Comparison of ENCODE assay signal across 8 mouse cellular contexts in the genomic region with DNA sequence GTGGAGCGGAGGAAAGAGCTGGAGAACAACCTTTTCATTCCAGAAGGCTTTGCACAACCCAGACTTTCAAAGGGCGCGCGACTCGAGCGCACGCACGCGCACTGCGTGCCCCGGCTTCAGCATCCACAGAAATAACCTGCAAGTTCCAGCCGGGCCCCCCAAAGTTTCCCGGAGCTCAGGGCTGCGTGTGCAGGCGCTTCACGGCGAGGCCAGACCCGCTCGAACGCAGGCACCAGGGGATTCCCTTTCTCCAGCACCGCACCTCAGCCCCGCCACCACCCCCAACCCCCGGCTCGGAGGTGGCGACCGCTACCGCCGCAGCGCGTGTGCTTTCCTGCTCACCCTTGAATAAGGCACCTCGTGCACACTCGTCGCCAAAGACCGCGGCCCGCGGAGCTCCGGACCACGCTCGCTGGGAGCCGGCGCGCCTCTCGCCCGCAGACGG. TPM values are rescaled to one million over a fixed set of nuclear protein-coding genes. Genes with fewer than 3 reads are reported as not detected.
DNase-seq lines count a peak whose midpoint lies in the region; ATAC-seq and TF ChIP-seq lines count a peak whose summit lies in the region.

No protein-coding gene starts in this region.

- no peaks in the 10 kb centered on the region for H3K27me3 ChIP-seq in G1E (ENCODE audit: insufficient read depth, low read length)
- H3K27me3 ChIP-seq in forebrain, embryonic 14.5 days (replicated peaks; ENCODE audit: control insufficient read depth, insufficient read depth, low read length), result no peaks in the 10 kb centered on the region
- H3K27me3 ChIP-seq in lung, embryonic 14.5 days (ENCODE audit: insufficient read depth, low read length), result no peaks in the 10 kb centered on the region

- ATAC-seq in G1E (ENCODE audit: extremely low read depth, insufficient number of reproducible peaks, low FRiP score, poor library complexity, severe bottlenecking), result no peak
- peak; percentile 63 for ATAC-seq in cerebellum, adult (ENCODE audit: insufficient number of reproducible peaks, low FRiP score, low TSS enrichment)
- peak; percentile 77 for ATAC-seq in forebrain, embryonic 14.5 days
- ATAC-seq in lung, embryonic 14.5 days (ENCODE audit: insufficient read depth), result peak; percentile 84

- H3K9ac ChIP-seq in forebrain, embryonic 14.5 days (ENCODE audit: low read length), result peak overlapping the region; percentile 78
- H3K9ac ChIP-seq in lung, embryonic 14.5 days, result peak overlapping the region; percentile 76

- peak overlapping the region; percentile 63 for H3K4me2 ChIP-seq in forebrain, embryonic 14.5 days (ENCODE audit: low read length)
- H3K4me2 ChIP-seq in lung, embryonic 14.5 days, result peak overlapping the region; percentile 68

- TF ChIP-seq CTCF in G1E (IDR thresholded peaks at IDR 0.05; ENCODE audit: low read depth, low read length), result no peak
- no peak for TF ChIP-seq CTCF in lung, embryonic 14.5 days (IDR thresholded peaks at IDR 0.05; ENCODE audit: low read depth)

- peak overlapping the region; percentile 99 for H3K4me3 ChIP-seq in G1E (ENCODE audit: low read depth, low read length)
- peak overlapping the region; percentile 91 for H3K4me3 ChIP-seq in forebrain, embryonic 14.5 days (ENCODE audit: low read depth, low read length)
- H3K4me3 ChIP-seq in lung, embryonic 14.5 days (ENCODE audit: low read depth, low read length), result peak overlapping the region; percentile 64

- peak; percentile 33 for DNase-seq in G1E (ENCODE audit: low spot score)
- DNase-seq in forebrain, embryonic 14.5 days (ENCODE audit: low spot score), result peak; percentile 85
- DNase-seq in heart, postnatal 14 days, result peak; percentile 62 to 67
- peak; percentile 33 to 65 for DNase-seq in layer of hippocampus, adult 18-20 months (ENCODE audit: low spot score in 2 of 2)
- DNase-seq in lung, embryonic 14.5 days, result peak; percentile 83
- peak; percentile 59 for DNase-seq in ovary, postnatal 36 days (ENCODE audit: low spot score)
- DNase-seq in thymus, postnatal 14 days, result peak; percentile 68

- peaks cover 27% of the 10 kb centered on the region for H3K36me3 ChIP-seq in G1E (replicated peaks)
- H3K36me3 ChIP-seq in forebrain, embryonic 14.5 days (ENCODE audit: control insufficient read depth, insufficient read depth, low read length), result peaks cover 20% of the 10 kb centered on the region
- H3K36me3 ChIP-seq in lung, embryonic 14.5 days (ENCODE audit: insufficient read depth), result no peaks in the 10 kb centered on the region; the same call in 1 of the 2 replicates

- intact Hi-C loops in heart, postnatal 14 days (cut with DNase I), result no loop called here

- peaks cover 38% of the 10 kb centered on the region for H3K4me1 ChIP-seq in G1E (ENCODE audit: insufficient read depth, low read depth, low read length)
- H3K4me1 ChIP-seq in forebrain, embryonic 14.5 days (ENCODE audit: control insufficient read depth, insufficient read depth, low read length), result peaks cover 12% of the 10 kb centered on the region
- H3K4me1 ChIP-seq in lung, embryonic 14.5 days (ENCODE audit: insufficient read depth), result peaks cover 4% of the 10 kb centered on the region; the same call in 1 of the 2 replicates

- under 1% methylated on average over 46 of the region's 46 CpGs for WGBS in forebrain, embryonic 14.5 days
- under 1% methylated on average over 46 of the region's 46 CpGs for WGBS in lung, embryonic 14.5 days

- H3K27ac ChIP-seq in forebrain, embryonic 14.5 days (ENCODE audit: low read depth, low read length), result peak overlapping the region; percentile 92
- peak overlapping the region; percentile 87 for H3K27ac ChIP-seq in lung, embryonic 14.5 days (ENCODE audit: low read depth)

- H3K9me3 ChIP-seq in G1E (replicated peaks), result no peaks in the 10 kb centered on the region
- H3K9me3 ChIP-seq in forebrain, embryonic 14.5 days (replicated peaks; ENCODE audit: control insufficient read depth, low read length), result no peaks in the 10 kb centered on the region
- H3K9me3 ChIP-seq in lung, embryonic 14.5 days (ENCODE audit: low read depth, low read length), result no peaks in the 10 kb centered on the region

RNA-seq across cellular contexts. Expression of gene Suv39h2, which starts 0.4 kb away (rescaled TPM):
- total RNA-seq in G1E (2014; fragmentation: Nextera tagmentation), result 25.7 and 31.6 TPM in 2 replicates
- total RNA-seq in G1E (2017), result 13.9 and 19.1 TPM in 2 replicates
- polyA plus RNA-seq in G1E (2012), result 6.2 and 7.6 TPM in 2 replicates
- 19.1 and 21.4 TPM in 2 replicates for polyA plus RNA-seq in forebrain, embryonic 14.5 days (2014; fragmentation: Nextera tagmentation; extraction: Ambion mirVana)
- total RNA-seq in heart, postnatal 14 days (2021), result under 1 TPM; 0.74 to 0.76 TPM
- 1 to 10 TPM; 3.6 to 4.3 TPM for total RNA-seq in layer of hippocampus, adult 18-20 months (2021)
- polyA plus RNA-seq in lung, embryonic 14.5 days (2014; fragmentation: Nextera tagmentation; extraction: Ambion mirVana), result 24.3 and 25.0 TPM in 2 replicates

RNA-seq across cellular contexts. Expression of gene Gm45902, which starts 38.2 kb away (rescaled TPM):
- total RNA-seq in G1E (2014; fragmentation: Nextera tagmentation) (9.4 and 9.6 TPM in 2 replicates), G1E (2017) (13.6 and 14.4 TPM in 2 replicates)
- 2.0 and 2.5 TPM in 2 replicates for polyA plus RNA-seq in G1E (2012)
- 7.2 and 7.3 TPM in 2 replicates for polyA plus RNA-seq in forebrain, embryonic 14.5 days (2014; fragmentation: Nextera tagmentation; extraction: Ambion mirVana)
- 1 to 10 TPM; 1.4 to 2.0 TPM for total RNA-seq in heart, postnatal 14 days (2021)
- 1 to 10 TPM; 4.7 TPM for total RNA-seq in layer of hippocampus, adult 18-20 months (2021)
- polyA plus RNA-seq in lung, embryonic 14.5 days (2014; fragmentation: Nextera tagmentation; extraction: Ambion mirVana), result 7.1 and 7.5 TPM in 2 replicates

RNA-seq across cellular contexts. Expression of gene Hspa14, which starts 38.2 kb away (rescaled TPM):
- total RNA-seq in G1E (2014; fragmentation: Nextera tagmentation) (76.4 TPM in 2 replicates), G1E (2017) (212 and 220 TPM in 2 replicates)
- polyA plus RNA-seq in G1E (2012), result 7.4 and 10.6 TPM in 2 replicates
- polyA plus RNA-seq in forebrain, embryonic 14.5 days (2014; fragmentation: Nextera tagmentation; extraction: Ambion mirVana), result 91.7 and 92.6 TPM in 2 replicates
- 10 to 100 TPM; 25.5 to 27.1 TPM for total RNA-seq in heart, postnatal 14 days (2021)
- 10 to 100 TPM; 43.1 to 44.3 TPM for total RNA-seq in layer of hippocampus, adult 18-20 months (2021)
- polyA plus RNA-seq in lung, embryonic 14.5 days (2014; fragmentation: Nextera tagmentation; extraction: Ambion mirVana), result 128 TPM in 2 replicates

RNA-seq across cellular contexts. Expression of gene Cdnf, which starts 38.4 kb away (rescaled TPM):
- 1.3 and 1.6 TPM in 2 replicates for total RNA-seq in G1E (2014; fragmentation: Nextera tagmentation)
- total RNA-seq in G1E (2017), result 0.29 and 0.49 TPM in 2 replicates
- polyA plus RNA-seq in G1E (2012), result 0.07 and 0.17 TPM in 2 replicates
- 0.11 and 0.30 TPM in 2 replicates for polyA plus RNA-seq in forebrain, embryonic 14.5 days (2014; fragmentation: Nextera tagmentation; extraction: Ambion mirVana)
- 10 to 100 TPM; 13.9 to 14.0 TPM for total RNA-seq in heart, postnatal 14 days (2021)
- total RNA-seq in layer of hippocampus, adult 18-20 months (2021), result under 1 TPM; 0.59 to 0.66 TPM
- polyA plus RNA-seq in lung, embryonic 14.5 days (2014; fragmentation: Nextera tagmentation; extraction: Ambion mirVana), result 0.33 TPM in 1 of 2 replicates, not detected in the other

RNA-seq across cellular contexts. Expression of gene Dclre1c, which starts 50.5 kb away (rescaled TPM):
- total RNA-seq in G1E (2014; fragmentation: Nextera tagmentation) (53.8 and 55.7 TPM in 2 replicates), G1E (2017) (14.4 and 16.8 TPM in 2 replicates)
- 0.90 and 1.6 TPM in 2 replicates for polyA plus RNA-seq in G1E (2012)
- polyA plus RNA-seq in forebrain, embryonic 14.5 days (2014; fragmentation: Nextera tagmentation; extraction: Ambion mirVana), result 7.3 and 7.8 TPM in 2 replicates
- total RNA-seq in heart, postnatal 14 days (2021), result 1 to 10 TPM; 3.6 to 3.8 TPM
- total RNA-seq in layer of hippocampus, adult 18-20 months (2021), result 10 to 100 TPM in 1 of 2 experiments, 1 to 10 TPM in 1; 9.9 to 12.5 TPM
- polyA plus RNA-seq in lung, embryonic 14.5 days (2014; fragmentation: Nextera tagmentation; extraction: Ambion mirVana), result 5.8 and 5.9 TPM in 2 replicates

Comparison
In these comparisons a context has a peak if more than half of its experiments do, and no peak if none do; other contexts are left out.
1. DNase-seq: peak in every context shown above with its lines; median percentile 85 in forebrain, embryonic 14.5 days; 83 in lung, embryonic 14.5 days; 68 in thymus, postnatal 14 days; 64 in heart, postnatal 14 days; 59 in ovary, postnatal 36 days; 49 in layer of hippocampus, adult 18-20 months; 33 in G1E.